Mouse (Mus musculus): ENCODE data around the gene Gm973. TPM values are rescaled to one million over a fixed set of nuclear protein-coding genes. Genes with fewer than 3 reads are reported as not detected.

The Gm973 gene
- total RNA-seq, 4 experiments from 2014 or later = 0.16 to 0.53 TPM; not detected in 2

DNA sequence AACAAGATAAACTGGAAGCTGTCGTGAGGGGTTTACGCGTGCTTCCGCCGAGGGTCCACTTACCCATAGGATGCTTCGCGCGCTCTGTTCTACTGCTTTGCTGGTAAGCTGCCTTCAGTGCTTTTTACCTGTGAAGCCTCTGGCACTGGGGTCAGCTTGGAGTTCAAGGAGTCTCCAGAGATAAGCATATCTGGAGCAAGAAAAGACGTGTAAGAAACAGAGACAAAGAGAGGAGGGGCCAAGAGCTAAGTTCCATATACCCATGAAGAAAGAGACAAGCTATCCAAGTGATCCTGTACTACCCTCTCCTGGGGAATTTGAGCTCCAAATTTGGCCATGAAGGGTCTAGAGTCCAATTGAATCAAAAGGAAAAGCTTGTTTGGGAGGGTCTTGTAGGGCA lies 24.5 kb upstream of the Gm973 start:
- no peak for DNase-seq (ENCODE audit: low spot score)

- no peak for DNase-seq (ENCODE audit: low spot score)
These were observed 23.6 kb upstream of the Gm973 start for GRCm38 (mm10) chr1:59492432-59492831.

DNA sequence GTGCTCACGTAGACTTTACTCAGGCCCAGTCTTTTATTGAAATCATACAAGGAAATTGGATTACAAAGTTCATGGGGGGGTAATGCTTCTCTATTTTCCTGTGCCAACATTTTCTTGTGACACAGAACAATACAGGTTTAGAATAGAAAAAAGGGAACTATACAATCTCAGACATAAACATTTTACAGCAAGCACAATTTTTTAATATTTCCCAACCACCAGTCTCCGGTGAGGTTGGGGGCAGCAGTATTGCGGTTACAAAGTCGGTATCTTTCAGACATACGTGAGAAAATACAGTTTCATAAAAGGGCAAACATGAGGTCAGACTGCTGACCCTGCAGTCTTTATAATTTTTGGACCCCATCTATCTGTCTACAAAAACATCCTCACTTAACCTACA lies 20.1 kb upstream of the Gm973 start:
- DNase-seq (ENCODE audit: low spot score) = no peak

GRCm38 (mm10) chr1:59497741-59498613 lies 18.1 kb upstream of the Gm973 start:
- DNase-seq (ENCODE audit: low spot score) = no peak

GRCm38 (mm10) chr1:59499327-59499726 lies 16.7 kb upstream of the Gm973 start:
- DNase-seq (ENCODE audit: low spot score) = no peak

DNA sequence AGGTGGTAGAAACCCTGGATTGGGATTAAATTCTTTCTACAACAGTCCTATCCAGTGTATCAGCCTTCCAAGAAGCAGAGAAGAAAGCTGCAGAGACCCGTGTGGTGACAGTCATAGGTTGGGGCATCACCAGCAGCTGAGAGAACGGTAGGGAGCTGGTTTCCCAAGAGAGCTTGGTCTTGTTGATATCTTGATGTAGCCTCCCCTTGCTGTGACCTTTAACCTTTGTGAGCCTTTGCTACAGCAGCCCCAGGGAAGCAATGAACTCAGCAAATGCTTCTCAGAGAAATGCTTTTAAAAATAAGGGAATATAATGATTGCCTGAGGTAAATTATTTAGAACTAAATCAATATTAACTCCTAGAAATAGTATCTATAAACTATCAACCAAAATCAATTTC lies 13.7 kb upstream of the Gm973 start:
- DNase-seq (ENCODE audit: low spot score) = no peak

DNA sequence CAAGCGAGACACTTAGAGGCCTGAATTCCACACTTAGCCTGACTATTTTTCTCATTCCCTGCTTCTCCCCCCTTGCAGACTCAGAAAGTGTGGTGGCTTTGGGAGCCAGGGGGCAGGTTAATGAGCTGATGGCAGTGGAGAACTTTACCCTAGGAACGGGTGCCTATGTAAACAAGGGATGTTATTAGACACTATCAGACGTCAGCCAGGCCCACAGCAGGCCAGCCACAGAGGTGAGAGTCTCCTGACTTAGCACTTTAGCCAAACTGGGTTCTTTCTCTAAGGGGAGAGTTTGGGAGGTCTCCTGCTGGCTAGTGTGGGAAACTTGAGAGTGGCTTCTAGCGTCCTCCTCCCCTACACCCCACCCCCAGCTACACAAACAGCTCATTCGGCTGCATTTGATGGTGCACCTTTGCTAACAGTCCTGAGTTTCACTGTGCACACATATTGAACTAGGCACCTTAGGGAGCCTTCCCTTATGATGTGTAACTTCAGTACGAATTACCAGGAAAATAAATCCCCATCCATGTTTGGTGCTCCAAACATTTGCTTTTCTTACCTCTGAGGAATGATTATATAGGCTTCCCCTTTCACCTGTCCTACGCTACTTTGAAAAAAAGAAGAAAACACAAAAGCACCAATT lies 12.3 kb upstream of the Gm973 start:
- no peak for DNase-seq (ENCODE audit: low spot score)

GRCm38 (mm10) chr1:59504302-59504700 lies 11.8 kb upstream of the Gm973 start:
- no peak for DNase-seq (ENCODE audit: low spot score)

DNA sequence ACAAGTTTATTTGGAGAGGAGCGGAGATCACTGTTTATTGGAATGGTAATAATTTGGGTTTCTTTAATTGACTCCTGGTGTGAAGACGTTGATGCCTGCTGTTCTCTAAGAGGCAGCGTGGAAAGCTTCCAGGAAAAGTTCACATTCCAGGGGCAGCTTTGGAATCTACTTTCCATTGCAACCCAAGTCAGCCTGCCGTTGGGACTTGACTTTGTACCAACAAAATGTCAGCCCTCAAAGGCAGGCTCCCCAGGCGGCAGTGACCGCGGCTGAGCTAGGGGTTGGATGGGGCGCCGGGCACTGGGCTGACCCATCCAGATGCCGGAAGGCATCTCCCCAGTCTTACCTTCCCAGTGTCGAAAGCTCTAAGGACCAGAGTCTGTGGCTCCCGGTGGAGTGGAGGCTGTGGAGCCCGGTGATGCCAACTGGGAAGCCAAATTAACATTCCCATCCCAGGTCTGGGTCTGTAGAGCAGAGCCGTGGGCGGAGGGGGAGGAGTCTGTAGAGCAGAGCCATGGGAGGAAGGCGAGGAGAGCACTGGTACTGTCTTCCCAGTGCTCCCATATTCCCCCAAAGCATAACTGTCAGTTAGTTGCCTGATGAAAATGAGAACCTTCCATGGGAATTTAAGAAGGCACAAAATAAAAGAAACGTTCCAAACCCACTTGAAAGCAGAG lies 7.5 kb upstream of the Gm973 start:
- no peak for DNase-seq (ENCODE audit: low spot score)

DNA sequence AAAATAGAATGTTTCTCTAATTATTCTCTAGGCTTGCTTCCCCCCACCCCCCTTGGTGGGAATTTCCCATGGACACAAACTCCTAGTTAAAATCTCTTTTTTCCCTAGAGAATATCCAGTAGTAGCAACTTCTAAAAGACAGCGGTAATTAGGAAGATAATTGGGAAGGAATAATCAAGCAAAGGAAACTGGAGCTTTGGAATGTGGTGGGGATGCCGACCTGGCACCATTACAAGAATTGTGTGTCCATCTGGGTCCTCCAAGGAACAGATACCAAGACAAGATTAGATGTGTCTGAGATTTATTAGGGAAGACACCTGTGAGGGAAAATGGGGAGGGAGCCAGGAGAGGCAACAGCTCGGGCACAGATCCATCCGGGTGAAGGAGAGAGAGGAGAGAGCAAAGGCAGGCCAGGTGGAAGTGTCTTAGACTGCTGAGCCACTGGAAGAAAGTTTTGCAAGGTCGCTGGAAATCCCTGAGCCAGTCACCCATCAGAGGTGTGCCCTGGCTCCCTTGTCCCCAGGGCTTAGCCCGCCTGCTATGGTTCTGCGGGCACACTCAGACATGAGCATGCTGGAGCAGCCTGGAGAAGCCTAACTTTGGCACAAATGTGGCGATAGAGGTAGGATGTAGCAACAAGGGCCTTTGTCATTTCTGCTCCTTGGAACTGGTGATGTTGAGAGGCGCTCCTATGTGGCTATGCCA lies 4.3 kb upstream of the Gm973 start:
- DNase-seq (ENCODE audit: low spot score) = no peak

- DNase-seq (ENCODE audit: low spot score) = no peak
These were observed 4.3 kb downstream of the Gm973 start for GRCm38 (mm10) chr1:59520226-59520837.

- DNase-seq (ENCODE audit: low spot score) = no peak
These were observed 6.4 kb downstream of the Gm973 start for GRCm38 (mm10) chr1:59522456-59522855.

GRCm38 (mm10) chr1:59523378-59523958 lies 7.4 kb downstream of the Gm973 start:
- no peak for DNase-seq (ENCODE audit: low spot score)

DNA sequence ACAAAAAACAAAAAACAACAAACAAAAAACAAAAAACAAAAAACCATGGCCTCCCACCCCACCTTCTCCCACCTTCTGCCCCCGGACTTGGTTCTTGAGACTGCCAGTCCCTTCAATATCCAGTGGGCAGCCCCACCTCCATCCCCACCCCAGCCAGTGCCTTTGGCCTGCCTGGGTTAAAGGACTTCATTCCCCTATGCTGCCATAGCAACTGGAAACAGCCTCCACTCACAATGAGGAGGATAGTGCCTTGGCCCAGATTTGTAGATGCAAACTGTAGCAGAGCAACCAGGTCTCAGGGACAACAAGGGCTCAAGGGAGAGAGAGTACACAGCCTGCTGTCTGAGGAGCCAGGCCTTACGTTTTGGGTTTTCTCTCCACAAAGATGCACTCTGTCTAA lies 8.0 kb downstream of the Gm973 start:
- DNase-seq (ENCODE audit: low spot score) = no peak

DNA sequence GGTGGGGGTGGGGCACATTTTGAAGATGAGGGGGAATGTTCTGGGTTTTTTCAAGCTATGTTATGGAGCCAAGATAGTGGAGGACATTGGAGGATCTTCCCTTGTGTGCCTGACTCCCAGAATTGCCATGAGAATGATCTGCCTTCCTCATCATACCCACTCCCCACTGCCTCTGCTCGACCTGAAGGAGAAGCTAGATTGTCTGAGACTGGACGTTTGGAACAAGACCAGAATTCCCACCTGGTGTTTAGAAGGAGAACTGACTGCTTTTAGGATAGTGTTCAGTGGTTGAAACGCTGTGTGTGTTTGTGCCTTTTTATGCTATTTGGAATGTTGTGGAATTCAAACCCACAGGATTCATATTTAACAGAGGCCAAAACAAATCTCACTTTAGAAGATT lies 8.7 kb downstream of the Gm973 start:
- no peak for DNase-seq (ENCODE audit: low spot score)

DNA sequence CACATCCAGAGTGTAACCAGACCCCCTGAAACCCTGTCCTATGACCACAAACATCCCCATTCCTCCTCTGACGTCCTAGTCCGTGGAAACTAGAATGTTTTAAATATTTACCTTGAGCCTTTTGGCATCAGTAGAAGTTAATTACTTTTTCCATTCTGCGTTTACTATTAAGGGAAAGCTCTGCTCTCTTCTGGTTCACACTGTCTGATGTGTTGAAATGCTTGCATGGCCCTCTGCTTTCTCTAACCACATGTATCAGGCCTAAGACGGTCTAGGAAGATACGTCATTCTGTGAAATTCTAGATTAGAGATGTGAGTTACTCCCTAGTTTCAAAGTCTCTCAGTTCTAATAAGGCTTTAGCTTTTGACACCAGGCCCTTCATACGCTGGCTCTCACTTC lies 11.2 kb downstream of the Gm973 start:
- DNase-seq (ENCODE audit: low spot score) = no peak

DNA sequence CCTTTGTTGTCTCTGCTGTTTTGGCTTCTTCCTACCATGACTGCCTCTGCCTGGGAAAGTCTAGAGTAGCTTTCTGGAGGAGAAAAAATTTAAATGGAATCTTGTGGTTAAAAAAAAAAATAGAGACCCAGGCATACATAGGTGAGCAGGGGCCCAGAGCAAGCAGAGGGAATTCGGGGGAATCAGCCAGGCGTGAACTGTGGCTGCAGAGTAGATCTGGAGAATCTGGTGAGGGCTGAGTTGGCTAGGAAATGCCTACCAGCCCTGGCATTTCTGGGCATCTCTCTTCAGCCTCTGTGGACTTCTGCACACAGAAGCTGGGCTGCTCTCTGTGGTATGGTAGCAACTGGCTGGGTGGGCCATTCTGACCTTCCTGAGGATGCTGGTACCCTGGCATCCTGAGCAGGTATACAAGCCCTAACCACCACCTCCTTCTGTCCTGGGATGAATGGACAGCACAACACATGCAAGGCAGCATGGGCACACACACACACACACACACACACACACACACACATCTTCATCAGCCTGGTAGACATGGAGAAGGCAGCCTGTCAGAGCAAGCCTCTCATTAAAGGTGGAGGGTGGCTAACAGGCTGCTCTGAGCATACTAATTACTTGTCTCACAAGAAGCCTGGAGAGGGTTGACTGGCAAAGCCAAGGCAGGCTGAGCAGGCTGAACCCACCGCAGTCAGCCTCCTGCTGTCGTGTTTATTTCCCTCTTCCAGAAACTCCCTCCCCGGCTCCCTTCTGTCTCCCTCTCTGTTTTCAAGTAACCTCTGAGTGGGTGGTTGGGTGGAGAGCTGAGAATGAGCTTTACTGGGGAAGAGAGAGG lies 19.1 kb downstream of the Gm973 start:
- DNase-seq (ENCODE audit: low spot score) = no peak

- DNase-seq (ENCODE audit: low spot score) = no peak
These were observed 22.3 kb downstream of the Gm973 start for GRCm38 (mm10) chr1:59538381-59538780.

DNA sequence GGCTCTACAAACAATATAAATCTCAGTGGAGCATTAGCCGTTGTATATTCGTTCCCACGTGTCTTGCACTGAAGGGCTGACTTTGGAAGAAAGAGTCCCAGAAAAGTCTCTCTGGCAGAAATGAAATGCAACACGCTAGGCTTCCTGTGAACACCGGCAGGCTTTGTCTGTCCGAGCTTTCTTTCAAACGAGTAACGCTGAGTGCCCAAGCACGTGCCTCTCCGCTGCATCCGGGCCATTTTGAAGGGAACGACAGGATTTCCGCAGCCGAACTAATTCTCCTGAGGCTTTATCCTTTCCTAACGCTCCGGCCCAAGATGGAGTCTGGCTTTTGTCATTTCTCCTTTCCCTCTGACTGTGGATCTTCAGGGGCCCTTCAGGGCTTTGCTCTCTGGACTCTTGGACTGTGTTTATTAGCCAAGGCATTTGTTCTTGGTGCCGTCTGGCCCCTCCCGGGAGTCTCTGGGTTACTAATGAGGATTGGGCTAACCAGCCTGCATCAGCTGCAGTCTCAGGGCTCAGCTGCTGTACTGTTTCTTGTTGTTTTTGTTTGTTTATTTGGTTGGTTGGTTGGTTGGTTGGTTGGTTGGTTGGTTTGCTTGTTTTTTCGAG lies 24.6 kb downstream of the Gm973 start:
- no peak for DNase-seq (ENCODE audit: low spot score)

Measured in heart, adult 8-10 months (tissue).